Mouse (Mus musculus): ENCODE measurements at regions not wholly inside any gene's neighbourhood (a gene's known extent, or its start where the extent isn't known, plus 50 kb on each side); places are given as distances from the start of the nearest gene placed in this dataset.

DNA sequence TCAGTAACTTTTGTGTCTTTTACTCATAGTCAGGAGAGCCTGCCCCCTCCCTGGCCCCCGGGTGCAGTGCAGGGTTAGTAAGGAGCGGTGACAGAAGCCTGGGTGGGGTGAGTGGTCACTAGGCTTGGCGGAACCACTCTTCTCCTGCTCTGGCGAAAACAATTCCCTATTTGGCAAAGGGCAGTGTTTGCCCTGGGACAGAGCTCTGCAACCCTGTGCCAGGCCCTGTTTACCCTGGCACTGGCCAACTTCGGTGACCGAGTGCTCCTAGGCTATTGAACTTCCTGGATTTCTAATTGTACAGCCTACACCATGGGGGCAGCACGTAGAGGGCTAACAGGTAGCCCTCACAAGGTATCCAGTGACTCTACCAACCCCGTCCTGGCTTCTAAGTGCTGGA is 126.9 kb downstream of the Inhbb start:
- TF ChIP-seq CTCF (IDR thresholded peaks at IDR 0.05; ENCODE audit: low read depth) (no peak), EP300 (IDR thresholded peaks at IDR 0.05; ENCODE audit: low read depth) (no peak)

All from heart, postnatal 0 days (tissue).